Mouse (Mus musculus) E14TG2a.4 (cell line): Measurements from ENCODE around the gene Gm3159.
"Not testable (repeated sequence)": the region's sequence is repeated elsewhere in the genome, so short reads cannot be mapped to it uniquely, and the experiment has no call there.

ENCODE experiments used
- CTCF ChIP-seq: conservative IDR thresholded peaks from 2 replicates; pipeline ENCODE4 v1.5.1; 2014; ENCODE audit warnings: low read length
- NANOG ChIP-seq: IDR thresholded peaks from 2 replicates; pipeline ENCODE4 v1.6.1; 2014; ENCODE audit warnings: borderline replicate concordance, low read length, mixed read lengths
- POU5F1 ChIP-seq: IDR thresholded peaks from 2 replicates; pipeline ENCODE4 v1.6.1; 2014; ENCODE audit warnings: low read length, borderline replicate concordance

- not testable (repeated sequence) for TF ChIP-seq CTCF, POU5F1, NANOG
These were observed 6.5 kb downstream of the Gm3159 start for GRCm38 (mm10) chr14:4403840-4404239.
